ENCODE assay signal across 8 mouse cellular contexts in genomic region chr15:98108297-98109152, GRCm38 (mm10). TPM values are rescaled to one million over a fixed set of nuclear protein-coding genes. Genes with fewer than 3 reads are reported as not detected.
DNase-seq lines count a peak whose midpoint lies in the region; ATAC-seq and TF ChIP-seq lines count a peak whose summit lies in the region.

No protein-coding gene starts in this region.

- ATAC-seq in forebrain, postnatal 0 days: peak; percentile 97
- peak; percentile 96 for ATAC-seq in neural tube, embryonic 15.5 days (ENCODE audit: low FRiP score)

- H3K27ac ChIP-seq in cerebellum, adult 2 months (ENCODE audit: insufficient read depth, low read length): peak overlapping the region; percentile 63
- peak overlapping the region; percentile 90 for H3K27ac ChIP-seq in forebrain, postnatal 0 days (ENCODE audit: low read depth, low read length)
- H3K27ac ChIP-seq in neural tube, embryonic 15.5 days (replicated peaks): peak overlapping the region; percentile 90

- peaks cover 10% of the 10 kb centered on the region for H3K36me3 ChIP-seq in forebrain, postnatal 0 days (ENCODE audit: insufficient read depth)
- peaks cover 9% of the 10 kb centered on the region; the same call in 1 of the 2 replicates for H3K36me3 ChIP-seq in neural tube, embryonic 15.5 days

- H3K4me2 ChIP-seq in forebrain, postnatal 0 days (ENCODE audit: low read depth): peak overlapping the region; percentile 69
- peak overlapping the region; percentile 76 for H3K4me2 ChIP-seq in neural tube, embryonic 15.5 days

- intact Hi-C loops in heart, postnatal 36 days (cut with DNase I): loop anchor here (2.0 kb wide), 1 partner anchor 36 kb away; no protein-coding TSS in a partner anchor

- H3K4me1 ChIP-seq in cerebellum, adult 2 months (ENCODE audit: control insufficient read depth, insufficient read depth, low read length): peaks cover 20% of the 10 kb centered on the region
- peaks cover 6% of the 10 kb centered on the region; the same call in 1 of the 2 replicates for H3K4me1 ChIP-seq in forebrain, postnatal 0 days (ENCODE audit: insufficient read depth)
- H3K4me1 ChIP-seq in neural tube, embryonic 15.5 days: peaks cover 28% of the 10 kb centered on the region

- H3K4me3 ChIP-seq in cerebellum, adult 2 months (replicated peaks; ENCODE audit: insufficient read depth, low read depth, low read length): peak overlapping the region; percentile 76
- peak overlapping the region; percentile 75 for H3K4me3 ChIP-seq in forebrain, postnatal 0 days (ENCODE audit: low read depth, low read length)
- H3K4me3 ChIP-seq in neural tube, embryonic 15.5 days (replicated peaks): peak overlapping the region; percentile 69

- peak; percentile 84 for TF ChIP-seq POLR2A in cerebellum, adult 2 months (IDR thresholded peaks at IDR 0.05; ENCODE audit: borderline replicate concordance, insufficient read depth, low read length)

- no peaks in the 10 kb centered on the region for H3K9me3 ChIP-seq in forebrain, postnatal 0 days (ENCODE audit: low read length)
- H3K9me3 ChIP-seq in neural tube, embryonic 15.5 days (replicated peaks): no peaks in the 10 kb centered on the region

- H3K9ac ChIP-seq in forebrain, postnatal 0 days: peak overlapping the region; percentile 88
- peak overlapping the region; percentile 78 for H3K9ac ChIP-seq in neural tube, embryonic 15.5 days (replicated peaks)

- no peak; the same call in 1 of the 2 replicates for TF ChIP-seq CTCF in cerebellum, adult 2 months (IDR thresholded peaks at IDR 0.05; ENCODE audit: borderline replicate concordance, insufficient read depth, low read depth, low read length)
- peak; percentile 4; the same call in 1 of the 2 replicates for TF ChIP-seq CTCF in forebrain, postnatal 0 days (IDR thresholded peaks at IDR 0.05; ENCODE audit: low read depth)

- under 1% methylated on average over 37 of the region's 37 CpGs for WGBS in cerebellum, adult 2 months
- WGBS in forebrain, postnatal 0 days: 1% methylated on average over 37 of the region's 37 CpGs
- 2% methylated on average over 37 of the region's 37 CpGs for WGBS in neural tube, embryonic 15.5 days

- DNase-seq in MEL-GATA-1-ER (ENCODE audit: extremely low read depth, low read depth): peak; percentile 96
- peak; percentile 92 to 94 for DNase-seq in cerebellum, adult 2 months
- DNase-seq in forebrain, postnatal 0 days: peak; percentile 88
- DNase-seq in heart, postnatal 36 days: peak; percentile 78 to 86
- peak; percentile 84 to 90 for DNase-seq in layer of hippocampus, adult 18-20 months (ENCODE audit: low spot score in 2 of 2)
- DNase-seq in lung, adult 18-20 months: peak; percentile 86 to 90
- peak; percentile 84 for DNase-seq in testis, postnatal 14 days (ENCODE audit: low spot score)

- H3K27me3 ChIP-seq in cerebellum, adult 2 months (ENCODE audit: control insufficient read depth, insufficient read depth, low read length): no peaks in the 10 kb centered on the region
- H3K27me3 ChIP-seq in forebrain, postnatal 0 days (ENCODE audit: insufficient read depth, low read length): no peaks in the 10 kb centered on the region
- peaks cover 4% of the 10 kb centered on the region; the same call in 1 of the 2 replicates for H3K27me3 ChIP-seq in neural tube, embryonic 15.5 days (replicated peaks)

RNA-seq across cellular contexts. Expression of gene Senp1, which starts 15.0 kb away (rescaled TPM):
- 14.7 and 16.8 TPM in 2 replicates for polyA plus RNA-seq in cerebellum, adult 2 months (2012; rRNA removed)
- 13.6 and 19.8 TPM in 2 replicates for total RNA-seq in forebrain, postnatal 0 days (2014; rRNA removed)
- polyA plus RNA-seq in forebrain, postnatal 0 days (2015; fragmentation: Nextera tagmentation; extraction: Ambion mirVana): 8.5 and 12.2 TPM in 2 replicates
- total RNA-seq in heart, postnatal 36 days (2021): 10 to 100 TPM in 1 of 2 experiments, 1 to 10 TPM in 1; 9.9 to 11.3 TPM
- 10 to 100 TPM; 12.4 to 13.2 TPM for total RNA-seq in layer of hippocampus, adult 18-20 months (2021)
- polyA plus RNA-seq in neural tube, embryonic 15.5 days (2015; fragmentation: Nextera tagmentation; extraction: Ambion mirVana): 16.8 and 22.5 TPM in 2 replicates

RNA-seq across cellular contexts. Expression of gene Pfkm, which starts 16.1 kb away (rescaled TPM):
- 471 and 489 TPM in 2 replicates for polyA plus RNA-seq in cerebellum, adult 2 months (2012; rRNA removed)
- 90.1 and 91.9 TPM in 2 replicates for total RNA-seq in forebrain, postnatal 0 days (2014; rRNA removed)
- 76.4 and 86.3 TPM in 2 replicates for polyA plus RNA-seq in forebrain, postnatal 0 days (2015; fragmentation: Nextera tagmentation; extraction: Ambion mirVana)
- 100 to 1,000 TPM; 876 to 924 TPM for total RNA-seq in heart, postnatal 36 days (2021)
- total RNA-seq in layer of hippocampus, adult 18-20 months (2021): 100 to 1,000 TPM; 370 to 384 TPM
- 85.6 and 94.3 TPM in 2 replicates for polyA plus RNA-seq in neural tube, embryonic 15.5 days (2015; fragmentation: Nextera tagmentation; extraction: Ambion mirVana)

RNA-seq across cellular contexts. Expression of gene Asb8, which starts 56.9 kb away (rescaled TPM):
- 83.6 and 88.3 TPM in 2 replicates for polyA plus RNA-seq in cerebellum, adult 2 months (2012; rRNA removed)
- total RNA-seq in forebrain, postnatal 0 days (2014; rRNA removed): 46.3 and 56.9 TPM in 2 replicates
- 36.5 and 46.8 TPM in 2 replicates for polyA plus RNA-seq in forebrain, postnatal 0 days (2015; fragmentation: Nextera tagmentation; extraction: Ambion mirVana)
- 100 to 1,000 TPM in 1 of 2 experiments, 10 to 100 TPM in 1; 98.7 to 109 TPM for total RNA-seq in heart, postnatal 36 days (2021)
- 10 to 100 TPM; 53.7 to 54.8 TPM for total RNA-seq in layer of hippocampus, adult 18-20 months (2021)
- polyA plus RNA-seq in neural tube, embryonic 15.5 days (2015; fragmentation: Nextera tagmentation; extraction: Ambion mirVana): 61.9 and 62.5 TPM in 2 replicates

RNA-seq across cellular contexts. Expression of gene Ccdc184, which starts 58.4 kb away (rescaled TPM):
- polyA plus RNA-seq in cerebellum, adult 2 months (2012; rRNA removed): 24.3 and 30.9 TPM in 2 replicates
- 50.7 and 66.0 TPM in 2 replicates for total RNA-seq in forebrain, postnatal 0 days (2014; rRNA removed)
- polyA plus RNA-seq in forebrain, postnatal 0 days (2015; fragmentation: Nextera tagmentation; extraction: Ambion mirVana): 56.3 and 68.9 TPM in 2 replicates
- 1 to 10 TPM in 1 of 2 experiments, under 1 TPM in 1; 0.60 to 1.0 TPM for total RNA-seq in heart, postnatal 36 days (2021)
- 10 to 100 TPM; 11.7 to 12.7 TPM for total RNA-seq in layer of hippocampus, adult 18-20 months (2021)
- polyA plus RNA-seq in neural tube, embryonic 15.5 days (2015; fragmentation: Nextera tagmentation; extraction: Ambion mirVana): 98.5 and 116 TPM in 2 replicates

Comparison
In these comparisons a context has a peak if more than half of its experiments do, and no peak if none do; other contexts are left out.
1. Peak in every context shown above with its lines: DNase-seq, ATAC-seq, H3K4me3 ChIP-seq and H3K27ac ChIP-seq.